Mouse (Mus musculus) embryonic fibroblast, embryonic 13.5 days (primary cell): ENCODE data around the gene Calu. TPM values are rescaled to one million over a fixed set of nuclear protein-coding genes. Genes with fewer than 3 reads are reported as not detected.
A peak's percentile ranks its signal among the peaks of the same experiment; 100 is the strongest.
"Not testable (repeated sequence)": the region's sequence is repeated elsewhere in the genome, so short reads cannot be mapped to it uniquely, and the experiment has no call there.

ENCODE experiments used
- H3K27ac ChIP-seq: 2 replicates; pipeline ENCODE4 v1.5.1; 2012; ENCODE audit warnings: low read length, control low read depth, inconsistent platforms; ENCODE audit not compliant: insufficient read depth
- H3K4me1 ChIP-seq: 2 replicates; pipeline ENCODE4 v1.6.1; 2011; ENCODE audit warnings: low read length; ENCODE audit not compliant: control insufficient read depth, insufficient read depth
- H3K4me3 ChIP-seq: 2 replicates; pipeline ENCODE4 v1.5.1; 2011; ENCODE audit warnings: mild to moderate bottlenecking, control low read depth, low read length; ENCODE audit not compliant: insufficient read depth
- CTCF ChIP-seq: IDR thresholded peaks from 2 replicates; pipeline ENCODE4 v1.5.1; 2011; ENCODE audit warnings: mild to moderate bottlenecking, control low read depth, low read length, moderate library complexity, borderline replicate concordance; ENCODE audit not compliant: insufficient read depth
- POLR2A ChIP-seq: IDR thresholded peaks from 2 replicates; pipeline ENCODE4 v1.6.1; 2011; ENCODE audit warnings: low read depth, mild to moderate bottlenecking, control low read depth, low read length, moderate library complexity
- polyA plus RNA-seq: library from polyadenylated mRNA; stranded (reverse); fragments of >200 nt; gene quantifications from 2 replicates; pipeline ENCODE4 v1.2.4, GENCODE M21; 2011; ENCODE audit warnings: low read depth; ENCODE audit not compliant: missing spikeins, insufficient read length

Gene Calu
- polyA plus RNA-seq, 1 experiment = 1,377 TPM

- no peak within 1 kb of the TSS for H3K4me3 ChIP-seq
- H3K4me1 ChIP-seq = peaks cover 23% of the 10 kb centered on the region
- peak within 1 kb of the TSS; percentile 67 for H3K27ac ChIP-seq
- no peak for TF ChIP-seq POLR2A
- TF ChIP-seq CTCF = no peak
These were observed 29.0 kb upstream of the Calu start, which contains the start of gene Fam71f1 for GRCm38 (mm10) chr6:29318879-29319278. TSS of gene Fam71f1 (plus strand) at chr6:29319140.

DNA sequence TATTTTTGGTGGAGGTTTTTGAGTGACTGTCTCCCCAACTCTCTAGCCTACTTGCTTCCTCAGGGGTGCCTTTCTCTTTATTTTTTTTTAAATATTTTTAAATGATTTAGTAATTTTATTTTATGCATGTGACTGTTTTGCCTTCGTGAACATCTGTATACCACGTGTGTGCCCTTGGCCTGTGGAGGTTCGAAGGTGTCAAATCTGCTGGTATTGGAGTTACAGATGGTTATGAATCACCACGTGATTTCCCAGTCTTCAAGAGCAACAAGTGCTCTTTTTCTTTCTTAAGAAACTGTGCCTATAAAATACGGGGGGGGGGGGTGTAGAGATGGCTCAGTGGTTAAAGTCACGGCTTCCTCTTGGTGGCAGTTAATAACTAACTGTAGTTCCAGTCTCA is 26.3 kb upstream of the Calu start:
- H3K27ac ChIP-seq = no peak overlapping the region
- peaks cover 15% of the 10 kb centered on the region for H3K4me1 ChIP-seq
- TF ChIP-seq CTCF = no peak
- TF ChIP-seq POLR2A = no peak
- no peak overlapping the region for H3K4me3 ChIP-seq

GRCm38 (mm10) chr6:29322147-29322546 is 25.7 kb upstream of the Calu start:
- no peak overlapping the region for H3K27ac ChIP-seq
- no peak overlapping the region for H3K4me3 ChIP-seq
- TF ChIP-seq POLR2A (no peak), CTCF (no peak)
- peaks cover 15% of the 10 kb centered on the region for H3K4me1 ChIP-seq

GRCm38 (mm10) chr6:29322735-29323134 is 25.1 kb upstream of the Calu start:
- Histone ChIP-seq H3K4me3 (no peak overlapping the region), H3K4me1 (peaks cover 11% of the 10 kb centered on the region), H3K27ac (no peak overlapping the region)
- TF ChIP-seq CTCF = no peak
- TF ChIP-seq POLR2A = no peak

DNA sequence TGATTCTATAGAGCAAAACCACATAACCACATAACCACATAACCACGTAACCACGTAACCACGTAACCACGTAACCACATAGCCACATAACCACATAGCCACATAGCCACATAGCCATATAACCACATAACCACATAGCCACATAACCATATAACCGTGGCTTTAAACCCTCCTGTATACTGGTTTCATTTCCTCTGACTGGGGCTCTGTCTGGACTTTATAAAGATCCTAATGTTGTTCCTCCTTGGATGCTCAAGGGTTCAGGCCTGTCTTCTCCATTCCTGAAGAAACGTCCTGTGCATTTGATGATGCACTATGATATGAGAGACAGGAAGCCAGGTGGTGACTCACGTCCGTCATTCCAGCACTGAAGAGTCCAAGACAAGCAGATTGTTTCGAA is 20.9 kb upstream of the Calu start:
- Histone ChIP-seq H3K27ac (no peak overlapping the region), H3K4me1 (no peaks in the 10 kb centered on the region), H3K4me3 (no peak overlapping the region)
- TF ChIP-seq CTCF (no peak), POLR2A (no peak)

DNA sequence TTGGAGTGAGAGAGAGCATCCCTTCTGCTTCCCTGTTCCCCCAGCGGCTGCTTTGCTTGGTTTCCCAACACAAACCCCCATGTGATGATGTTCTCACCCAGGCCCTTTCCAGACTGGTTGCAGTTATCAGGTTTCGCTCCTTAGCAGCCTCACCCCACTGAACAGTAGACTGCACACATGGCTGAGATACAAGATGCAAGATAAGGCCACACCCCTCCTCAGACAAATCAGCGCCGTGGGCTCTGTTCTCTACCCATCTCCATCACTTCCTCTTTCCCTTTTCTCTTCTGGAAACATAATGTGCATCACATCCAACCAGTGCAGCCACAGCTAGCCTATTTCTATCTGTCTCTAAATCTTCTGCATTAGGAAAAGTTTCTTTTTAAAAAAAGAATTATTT is 18.4 kb upstream of the Calu start:
- Histone ChIP-seq H3K27ac (no peak overlapping the region), H3K4me1 (no peaks in the 10 kb centered on the region), H3K4me3 (no peak overlapping the region)
- no peak for TF ChIP-seq CTCF
- TF ChIP-seq POLR2A = no peak

DNA sequence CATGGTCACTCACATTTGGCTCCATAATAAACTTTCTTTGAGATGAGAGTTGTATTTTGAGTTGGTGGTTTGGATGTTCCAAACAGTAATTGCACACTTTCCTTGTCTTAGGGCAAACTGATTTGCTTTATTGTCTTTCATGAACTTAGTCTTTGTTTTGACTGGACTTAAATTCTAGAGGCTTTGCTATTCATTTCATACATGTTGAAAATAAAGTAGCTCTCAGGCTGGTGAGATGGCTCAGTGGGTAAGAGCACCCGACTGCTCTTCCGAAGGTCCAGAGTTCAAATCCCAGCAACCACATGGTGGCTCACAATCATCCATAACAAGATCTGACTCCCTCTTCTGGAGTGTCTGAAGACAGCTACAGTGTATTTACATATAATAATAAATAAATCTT is 1.4 kb upstream of the Calu start:
- H3K4me3 ChIP-seq, H3K27ac ChIP-seq, H3K4me1 ChIP-seq: not testable (repeated sequence)

DNA sequence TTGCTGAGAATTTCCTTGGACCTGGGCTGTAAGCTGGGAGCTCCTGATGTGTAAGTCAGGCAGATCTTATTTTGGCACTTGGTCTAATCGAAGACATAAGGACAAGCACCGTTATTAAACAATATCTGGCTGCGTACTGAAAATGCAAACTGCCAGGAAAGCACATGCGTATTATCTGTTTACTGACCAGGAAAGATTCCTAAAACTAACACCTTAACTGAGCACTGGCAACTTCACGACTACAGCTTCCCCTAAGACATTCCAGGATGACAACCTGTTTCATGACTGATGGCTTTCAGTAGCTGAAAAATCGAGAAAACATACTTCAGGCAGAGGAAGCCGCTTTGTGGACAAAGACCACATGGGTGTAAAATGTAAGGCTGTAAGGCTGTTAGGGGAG is 680 bp upstream of the Calu start:
- peak overlapping the region; percentile 33 for H3K4me3 ChIP-seq
- peaks cover 9% of the 10 kb centered on the region for H3K4me1 ChIP-seq
- TF ChIP-seq CTCF (no peak), POLR2A (no peak)
- H3K27ac ChIP-seq = peak overlapping the region; percentile 66

DNA sequence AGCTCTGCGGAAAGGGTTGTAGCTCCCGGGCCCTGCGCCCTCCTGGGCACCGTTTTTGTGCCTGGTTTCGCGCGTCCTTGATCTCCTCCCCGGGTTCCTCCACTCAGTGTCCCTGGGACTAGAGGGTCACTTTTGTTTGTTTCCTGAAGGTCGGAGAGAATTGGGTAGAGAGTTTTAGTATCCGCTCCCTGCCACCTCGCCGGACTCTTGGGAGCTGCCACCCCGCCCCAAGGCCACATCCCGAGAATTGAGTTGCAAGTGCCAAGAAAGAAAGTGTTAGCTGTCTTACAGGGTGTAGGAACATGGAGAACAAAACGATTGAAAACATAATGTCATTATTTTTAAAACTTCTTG is 479 bp downstream of the Calu start:
- Histone ChIP-seq H3K27ac (peak overlapping the region; percentile 83), H3K4me3 (peak overlapping the region; percentile 97)
- TF ChIP-seq POLR2A (no peak), CTCF (no peak)

DNA sequence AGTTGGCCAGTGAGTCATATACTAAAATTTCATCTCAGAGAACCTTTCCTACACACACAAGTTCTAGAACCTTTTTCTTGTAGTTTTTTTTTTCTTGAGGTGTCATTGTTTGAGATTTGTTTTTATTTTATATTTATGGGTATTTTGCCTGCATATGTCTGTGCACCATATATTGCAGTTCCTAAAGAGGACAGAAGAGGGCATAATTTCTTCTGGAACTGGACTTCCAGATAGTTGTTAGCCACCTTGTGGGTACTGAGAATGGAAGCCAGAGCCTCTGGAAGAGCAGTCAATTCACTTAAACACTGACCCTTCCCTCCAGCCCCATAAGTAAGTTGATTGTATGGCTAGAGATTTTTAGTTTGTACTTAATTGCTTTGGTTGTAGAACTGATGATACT is 3.7 kb downstream of the Calu start:
- no peak for TF ChIP-seq CTCF
- no peak for TF ChIP-seq POLR2A
- Histone ChIP-seq H3K4me3 (no peak overlapping the region), H3K27ac (no peak overlapping the region), H3K4me1 (peaks cover 11% of the 10 kb centered on the region)

More for the DNA sequence above, 479 bp downstream of the Calu start:
- peaks cover 11% of the 10 kb centered on the region for H3K4me1 ChIP-seq

GRCm38 (mm10) chr6:29352816-29353215 is 4.9 kb downstream of the Calu start:
- TF ChIP-seq POLR2A = no peak
- TF ChIP-seq CTCF = no peak
- Histone ChIP-seq H3K4me1 (peaks cover 7% of the 10 kb centered on the region), H3K4me3 (peak overlapping the region; percentile 9; the same call in 1 of the 2 replicates), H3K27ac (peak overlapping the region; percentile 12; the same call in 1 of the 2 replicates)
